In genomic region chr16:17802839-17803674, GRCm38 (mm10) we compare ENCODE assay signal across 1 mouse cellular context.
TF ChIP-seq lines count a peak whose summit lies in the region.

No protein-coding gene starts in this region.

TF ChIP-seq in MEL, 35 proteins besides CTCF, POLR2A, EP300 and RAD21:
- TF ChIP-seq JUND (IDR thresholded peaks at IDR 0.05; ENCODE audit: low read depth, low read length), result no peak
- no peak for TF ChIP-seq ZC3H11A (IDR thresholded peaks at IDR 0.05; ENCODE audit: low read depth, low read length)
- no peak for TF ChIP-seq POLR2AphosphoS5 (IDR thresholded peaks at IDR 0.05; ENCODE audit: borderline replicate concordance, low read depth, low read length)
- no peak for TF ChIP-seq ETS1 (IDR thresholded peaks at IDR 0.05; ENCODE audit: low read depth, low read length)
